Mouse (Mus musculus) thymus, postnatal 10 days (tissue): ENCODE measurements around the gene Masp1.

Experiments
- DNase-seq, 2 experiments: peaks; one replicate each; pipeline ENCODE4 v3.0.0; 2021; ENCODE audit warnings: low spot score in 2 of 2

The Masp1 gene

DNA sequence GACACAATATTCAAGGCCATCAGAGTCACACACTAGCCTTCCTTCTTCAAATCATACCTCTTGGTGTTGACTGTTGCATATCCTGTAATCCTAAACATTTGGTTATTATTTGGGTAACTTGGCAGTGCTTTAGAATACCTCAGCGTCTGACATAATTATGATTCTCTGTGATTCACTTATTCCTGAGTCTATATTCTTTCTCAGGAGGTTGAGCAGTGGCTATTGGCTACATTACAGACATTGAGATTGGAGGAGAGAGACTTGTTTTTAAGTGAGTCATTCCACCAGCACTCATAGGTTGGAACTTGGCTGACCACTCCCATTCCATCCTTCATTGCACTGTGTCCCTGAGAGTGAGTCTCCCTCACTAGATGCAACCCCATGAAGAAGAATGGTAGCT, 7.2 kb downstream of the Masp1 start:
- DNase-seq: no peak

DNA sequence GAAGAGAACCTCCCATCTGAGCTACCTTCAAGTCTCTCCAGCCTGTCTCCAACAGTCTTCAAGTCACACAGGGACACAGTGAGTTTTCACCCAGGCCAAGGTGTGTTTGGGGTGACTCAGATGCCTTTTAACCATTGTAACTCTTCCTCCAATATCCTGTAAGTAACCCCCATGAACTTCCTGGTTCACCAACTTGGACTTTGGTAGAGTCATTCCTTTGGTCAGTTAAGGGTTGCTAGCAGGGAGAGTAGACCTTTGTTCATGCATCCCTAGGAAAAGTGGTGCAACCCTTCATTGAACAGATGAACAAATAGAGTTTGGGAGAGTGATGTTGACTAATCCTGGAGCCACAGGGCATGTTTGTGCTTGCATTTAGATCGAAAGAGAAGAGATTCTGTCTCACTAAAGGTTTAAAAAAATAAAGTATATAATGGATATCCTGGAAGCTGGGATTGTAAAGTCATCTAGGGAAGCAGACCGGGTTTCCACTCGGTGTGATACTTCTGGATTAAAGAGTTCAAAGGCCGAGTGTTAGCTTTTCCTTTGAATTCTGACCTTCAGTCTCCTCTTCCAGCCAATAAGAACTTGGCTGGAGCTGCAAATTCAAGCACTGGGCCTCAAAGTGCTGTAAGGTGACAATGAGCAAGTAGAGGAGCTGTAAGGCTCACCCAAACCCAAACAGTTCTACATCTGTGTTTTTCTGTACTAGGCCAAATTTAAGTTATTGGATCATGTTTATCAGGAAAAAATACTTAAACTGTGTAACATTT, 9.3 kb downstream of the Masp1 start:
- DNase-seq: no peak

DNA sequence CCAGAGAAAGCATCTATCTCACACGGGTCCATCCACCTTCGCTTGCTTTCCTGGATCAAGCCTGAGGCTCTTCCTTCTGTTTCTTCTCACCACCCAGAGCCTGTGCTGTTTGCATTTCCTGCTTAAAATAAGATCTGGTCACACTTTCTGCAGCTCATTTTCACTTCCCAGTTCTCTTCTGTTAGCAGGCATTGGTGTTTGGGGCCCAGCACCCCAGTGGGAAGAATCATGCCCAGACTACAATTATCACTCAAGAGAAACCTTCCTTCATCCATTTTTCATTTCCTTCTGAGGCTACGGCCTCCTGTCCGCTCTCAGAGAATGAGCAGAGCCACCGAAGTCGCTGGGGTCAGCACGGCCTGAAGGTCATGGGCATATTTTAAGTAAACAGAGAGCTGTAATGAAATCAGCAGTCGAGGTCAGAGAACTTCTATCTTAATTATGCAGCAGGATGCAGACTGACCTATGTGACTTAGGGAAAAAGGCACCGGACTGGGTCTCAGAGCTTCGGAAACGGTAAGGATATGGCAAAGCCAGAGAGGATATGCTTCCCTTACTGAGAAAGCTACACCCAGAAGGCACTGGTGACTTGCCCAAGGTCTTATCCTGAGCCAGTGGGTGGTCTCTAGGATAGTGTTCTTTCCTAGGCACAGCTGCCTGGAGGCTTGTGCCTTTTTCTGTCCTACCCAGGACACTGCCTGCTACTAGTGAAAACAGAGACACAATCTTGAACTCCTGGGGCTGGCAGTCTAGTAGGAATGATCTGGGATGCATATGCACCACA, 14.5 kb downstream of the Masp1 start:
- DNase-seq: no peak

DNA sequence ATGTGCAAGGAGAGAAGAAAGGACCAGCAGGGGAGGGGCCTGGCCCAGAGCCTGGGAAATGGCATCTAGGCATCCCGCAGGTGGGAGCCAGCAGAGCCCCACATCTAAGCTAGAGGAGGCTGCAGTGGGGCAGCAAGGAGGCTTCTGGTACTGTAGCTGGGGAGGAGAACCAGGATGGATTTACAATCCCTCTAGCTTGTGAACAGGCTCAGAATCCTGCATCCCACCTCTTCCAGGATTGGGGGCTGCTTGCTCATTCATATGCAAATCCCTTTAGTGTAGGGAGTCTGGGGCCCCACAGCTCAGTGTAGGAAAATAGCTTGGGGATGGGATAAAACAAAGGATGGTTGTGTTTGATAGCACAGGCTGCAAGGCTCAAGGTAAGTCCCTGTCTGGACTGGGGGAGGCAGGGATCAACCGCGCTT, 16.3 kb downstream of the Masp1 start:
- no peak for DNase-seq

DNA sequence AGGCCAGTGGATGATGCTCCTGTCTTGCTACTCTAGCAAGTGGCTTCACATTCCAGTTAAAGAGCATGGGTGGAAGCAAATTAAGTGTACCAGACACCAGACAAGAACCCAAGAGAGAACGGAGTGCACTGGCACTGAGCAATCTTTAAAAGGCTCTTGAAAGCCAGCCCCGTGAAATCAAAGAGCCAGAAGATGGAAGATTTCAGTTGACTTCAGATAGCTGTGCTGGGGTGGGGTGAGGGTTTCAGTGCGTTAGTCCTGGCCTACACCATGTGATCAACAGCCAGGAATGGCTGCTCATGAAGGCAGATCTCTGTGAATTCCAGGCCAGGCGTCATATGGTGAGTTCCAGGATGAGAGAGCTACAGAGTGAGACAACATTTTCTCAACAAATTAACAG, 17.3 kb downstream of the Masp1 start:
- DNase-seq: no peak

GRCm38 (mm10) chr16:23502478-23502877, 18.1 kb downstream of the Masp1 start:
- DNase-seq: no peak

DNA sequence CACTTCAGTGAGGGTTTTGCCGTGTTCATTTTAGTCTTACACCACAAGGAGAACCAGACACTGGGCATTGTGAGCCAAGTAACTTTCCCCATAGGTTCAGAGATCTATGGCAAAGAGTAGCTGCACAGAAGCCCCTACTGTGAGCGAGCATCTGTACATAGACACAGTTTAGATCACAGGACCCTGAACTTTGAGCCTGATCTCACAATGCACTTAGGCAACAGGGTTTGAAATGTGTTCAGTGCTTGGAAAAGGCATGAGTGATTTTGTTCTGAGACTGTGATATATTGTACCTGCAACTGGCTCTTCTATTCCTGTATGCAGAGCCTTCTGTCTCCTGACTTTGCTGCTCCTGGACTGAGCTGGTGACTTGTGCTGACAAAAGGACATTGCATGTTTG, 19.3 kb downstream of the Masp1 start:
- no peak for DNase-seq

DNA sequence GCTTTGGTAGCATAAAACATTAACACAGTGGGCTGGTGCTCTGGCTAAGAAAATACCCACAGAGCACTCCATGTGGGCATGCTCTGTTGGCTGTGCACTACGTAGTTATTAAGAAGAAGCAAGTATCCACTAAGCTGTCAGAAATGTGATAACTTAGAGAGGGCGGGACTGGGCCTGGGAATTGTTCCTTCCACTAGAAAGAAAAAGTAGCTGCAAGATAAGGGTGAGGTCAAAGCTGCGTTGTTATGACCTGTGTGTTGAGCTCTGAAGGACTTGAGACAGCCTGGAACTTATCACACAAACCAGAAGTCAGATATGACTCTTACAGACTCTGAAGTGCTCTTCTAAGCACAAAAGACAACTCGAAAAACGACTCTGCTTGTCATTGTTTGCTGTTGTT, 20.1 kb downstream of the Masp1 start:
- DNase-seq: no peak

DNA sequence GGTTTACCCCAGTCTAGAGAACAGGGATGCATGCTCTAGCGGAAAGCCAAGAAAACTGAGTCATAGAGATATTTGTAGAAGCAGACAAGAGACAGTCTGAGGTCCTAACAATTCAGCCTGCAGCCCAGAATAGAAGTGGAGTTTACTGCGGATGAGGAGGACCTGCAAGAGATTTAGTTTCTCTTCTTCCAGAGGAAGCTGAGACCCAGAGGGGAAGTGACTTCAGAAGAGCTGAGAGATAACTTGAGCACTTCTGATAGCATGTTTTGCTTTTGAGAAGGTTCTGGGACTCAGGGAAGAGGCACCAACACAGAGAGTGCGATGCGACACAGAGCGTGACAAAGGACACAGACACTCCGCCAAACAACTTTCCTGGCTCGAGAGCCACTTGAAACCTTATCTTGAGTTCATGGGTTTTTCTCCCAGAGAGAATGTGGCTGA, 21.9 kb downstream of the Masp1 start:
- DNase-seq: no peak

DNA sequence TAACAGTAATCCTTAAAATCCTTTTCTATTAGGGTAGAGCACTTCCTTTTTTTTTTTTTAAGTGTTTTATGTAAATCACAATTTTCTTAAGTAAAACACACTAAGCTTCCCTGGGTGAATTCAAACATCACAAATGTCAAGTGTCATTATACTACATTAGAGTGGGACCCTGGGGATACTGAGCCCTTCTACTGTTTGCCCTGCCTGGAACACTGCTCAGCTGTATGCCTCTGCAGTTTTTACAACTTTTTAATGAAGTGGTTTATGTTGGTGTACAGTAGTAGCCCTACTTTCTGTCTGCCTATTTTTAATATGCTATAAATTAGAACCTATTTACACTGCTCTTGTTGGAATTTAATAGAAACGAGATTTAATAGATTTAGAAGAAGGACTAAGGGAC, 22.7 kb downstream of the Masp1 start:
- DNase-seq: no peak

GRCm38 (mm10) chr16:23497440-23497839, 23.2 kb downstream of the Masp1 start:
- no peak for DNase-seq

DNA sequence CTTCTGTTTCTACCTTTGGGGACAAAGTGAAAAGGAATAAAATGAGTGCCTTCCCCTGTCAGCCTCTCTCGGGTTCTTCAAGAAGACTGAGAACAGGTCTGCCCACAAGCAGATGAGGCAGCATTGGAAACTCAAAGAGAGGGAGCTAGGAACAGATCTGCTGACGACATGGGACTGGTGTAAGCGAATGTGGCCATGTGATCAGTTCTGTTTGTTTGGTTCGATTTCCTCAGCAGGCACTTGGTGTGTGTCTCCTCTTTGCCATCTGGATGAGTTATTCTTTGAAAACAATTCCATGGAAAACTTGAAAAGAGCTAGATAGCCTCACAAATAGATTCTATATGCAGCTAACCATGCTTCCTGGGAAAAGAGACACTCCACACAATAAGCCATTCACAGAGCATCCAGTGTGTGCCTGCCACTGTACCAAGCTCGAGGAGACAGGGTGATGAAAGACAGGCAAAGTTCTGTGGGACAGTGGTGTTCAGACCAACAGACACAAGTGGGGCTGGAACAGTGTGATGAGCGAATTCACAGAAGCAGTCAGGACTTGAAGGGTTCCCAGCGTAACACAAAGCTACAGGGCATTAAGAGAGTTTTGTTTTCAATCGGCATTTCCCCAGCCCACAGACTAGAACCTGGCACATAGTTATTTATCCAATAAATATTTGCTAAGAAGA, 24.2 kb downstream of the Masp1 start:
- no peak for DNase-seq

GRCm38 (mm10) chr16:23492783-23493182, 27.8 kb downstream of the Masp1 start:
- DNase-seq: no peak

DNA sequence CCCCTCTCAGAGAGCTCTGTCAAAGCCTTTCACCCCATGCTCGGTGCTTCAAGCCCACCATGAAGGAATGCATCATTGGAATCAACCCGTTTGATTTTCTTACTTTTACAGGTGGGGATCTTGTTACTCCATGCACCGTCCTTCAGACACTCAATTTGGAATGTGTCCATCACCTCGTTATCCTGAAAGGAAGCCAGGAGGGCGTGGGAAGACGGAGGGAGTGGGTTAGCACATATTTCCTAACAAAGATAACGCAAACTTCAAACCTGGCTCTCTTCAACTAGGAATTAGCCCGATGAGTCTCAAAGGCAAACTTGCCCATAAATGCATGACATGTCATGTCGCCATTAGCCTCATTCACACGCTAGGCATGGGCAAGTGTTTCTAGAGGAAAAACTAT, 37.3 kb downstream of the Masp1 start:
- DNase-seq: no peak

DNA sequence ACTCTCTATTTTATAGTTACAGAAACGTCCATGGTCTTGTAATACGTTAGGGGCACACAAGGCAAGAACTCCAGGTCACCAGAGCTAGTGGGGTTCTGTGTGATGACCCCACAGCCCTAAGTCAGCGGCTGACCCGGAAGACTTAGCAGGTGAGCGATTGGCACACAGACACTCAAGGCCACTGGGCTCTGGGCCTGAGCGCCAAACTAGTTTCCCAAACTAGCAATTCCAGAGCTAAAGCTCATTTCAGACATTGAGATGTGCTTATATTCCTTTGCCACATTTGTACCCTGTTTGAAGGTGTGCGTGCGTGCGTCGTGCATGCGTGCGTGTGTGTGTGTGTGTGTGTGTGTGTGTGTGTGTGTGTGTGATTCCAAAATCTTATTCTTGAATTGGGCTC, 37.8 kb downstream of the Masp1 start:
- no peak for DNase-seq

- no peak for DNase-seq
Measured at GRCm38 (mm10) chr16:23482218-23482617, 38.4 kb downstream of the Masp1 start.

- DNase-seq: no peak
Measured at GRCm38 (mm10) chr16:23479872-23480603, 40.6 kb downstream of the Masp1 start.

DNA sequence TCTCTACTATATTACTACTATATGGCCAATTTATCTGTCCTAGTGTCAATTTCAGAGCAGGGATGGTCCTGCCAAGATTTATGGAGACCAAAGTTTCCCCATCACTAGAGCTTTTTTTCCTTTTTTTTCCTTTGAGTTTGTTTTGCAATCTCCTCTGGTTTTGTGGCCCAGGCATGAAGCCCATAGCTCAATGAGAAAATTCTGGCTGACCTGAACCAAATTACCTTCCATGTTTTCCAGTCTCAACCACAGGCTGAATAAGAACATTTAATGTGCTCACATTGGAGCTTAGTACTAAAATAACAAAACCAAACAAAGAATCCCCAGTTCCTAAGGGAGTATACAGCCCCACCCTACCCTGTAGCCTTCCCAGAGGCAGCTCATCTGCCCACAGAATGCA, 44.0 kb downstream of the Masp1 start:
- no peak for DNase-seq

DNA sequence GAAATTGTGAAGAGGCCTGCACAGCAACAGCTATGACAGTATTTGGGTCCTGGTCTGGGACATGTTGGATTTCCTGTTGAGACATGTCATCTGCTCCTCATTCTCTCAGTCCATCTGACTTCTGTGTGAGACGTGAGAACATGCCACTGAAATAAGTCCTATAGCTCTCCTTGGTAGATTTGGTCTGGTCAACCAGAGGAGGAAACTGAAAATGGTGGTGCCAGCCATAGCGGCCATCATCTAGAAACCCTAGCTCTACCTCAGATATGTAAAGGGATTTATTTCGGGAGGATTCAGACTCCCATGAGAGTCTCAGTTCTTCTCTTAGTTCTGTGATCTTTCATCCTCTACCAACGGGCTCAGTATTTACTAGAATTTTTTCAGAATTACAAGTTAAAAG, 45.0 kb downstream of the Masp1 start:
- no peak for DNase-seq

GRCm38 (mm10) chr16:23472046-23472445, 48.6 kb downstream of the Masp1 start:
- DNase-seq: no peak

DNA sequence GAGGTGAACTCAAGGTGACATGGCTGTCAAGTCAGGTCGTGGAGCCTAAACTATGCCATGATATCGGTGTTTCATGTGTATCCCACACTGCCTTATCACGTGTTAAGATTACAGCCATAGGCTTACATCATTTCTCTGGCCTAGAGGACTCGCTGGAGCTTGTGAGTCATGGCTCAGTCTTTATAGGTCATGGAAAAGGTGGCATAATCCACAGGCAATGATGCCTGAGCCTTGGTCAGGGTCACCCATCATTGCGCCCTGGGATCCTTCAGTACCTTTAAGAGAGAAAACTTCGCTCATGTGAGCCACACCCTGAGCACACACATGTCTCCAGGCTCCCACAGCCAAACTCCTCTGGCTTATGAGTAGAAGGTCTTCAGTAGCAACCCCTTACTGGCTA, 49.1 kb downstream of the Masp1 start:
- no peak for DNase-seq
